Mouse (Mus musculus) adrenal gland, postnatal 10 days (tissue): ENCODE results near the gene Sycp2l. TPM values are rescaled to one million over a fixed set of nuclear protein-coding genes. Genes with fewer than 3 reads are reported as not detected.

ENCODE experiments used
- total RNA-seq, 2 experiments: library from RNA; stranded (reverse); gene quantifications; 2 replicates each; pipeline ENCODE4 v1.2.3; 2021

Sycp2l gene
- total RNA-seq, 2 experiments from 2014 or later: not detected

Other genes starting within 250 kb of the Sycp2l start
- gene Pak1ip1, start 113.3 kb upstream of the Sycp2l start, total RNA-seq: 10 to 100 TPM; 48.0 to 55.5 TPM
- 100 to 1,000 TPM; 310 to 344 TPM for gene Tmem14c, start 98.0 kb upstream of the Sycp2l start, total RNA-seq
- gene Mak, start 34.6 kb upstream of the Sycp2l start, total RNA-seq: under 1 TPM in 1 of 2 experiments, not detected in 1; 0.12 TPM
- gene Gcm2, start 3.3 kb upstream of the Sycp2l start, total RNA-seq: not detected
- gene Elovl2, start 106.1 kb downstream of the Sycp2l start, total RNA-seq: 10 to 100 TPM; 31.3 to 82.7 TPM
- 10 to 100 TPM; 14.7 to 16.4 TPM for gene Smim13, start 135.5 kb downstream of the Sycp2l start, total RNA-seq
- gene Gm17364, start 159.7 kb downstream of the Sycp2l start, total RNA-seq: not detected